Mouse (Mus musculus) liver, postnatal 0 days (tissue): ENCODE data around the gene Gm20388.

Source experiments
- CTCF ChIP-seq: sonication (generic); IDR thresholded peaks from 2 replicates; pipeline ENCODE4 v1.5.1; 2016; ENCODE audit warnings: antibody characterized with exemption, low read depth
- EP300 ChIP-seq: IDR thresholded peaks from 2 replicates; pipeline ENCODE4 v1.6.1; 2016; ENCODE audit warnings: antibody characterized with exemption, low read depth, mild to moderate bottlenecking

GRCm38 (mm10) chr8:121089631-121090380, 1179.2 kb downstream of the Gm20388 start:
- TF ChIP-seq CTCF (no peak), EP300 (no peak)
